Mouse (Mus musculus): ENCODE data around the gene Hjurp.
"Not testable (repeated sequence)": the region's sequence is repeated elsewhere in the genome, so short reads cannot be mapped to it uniquely, and the experiment has no call there.

Hjurp gene

DNA sequence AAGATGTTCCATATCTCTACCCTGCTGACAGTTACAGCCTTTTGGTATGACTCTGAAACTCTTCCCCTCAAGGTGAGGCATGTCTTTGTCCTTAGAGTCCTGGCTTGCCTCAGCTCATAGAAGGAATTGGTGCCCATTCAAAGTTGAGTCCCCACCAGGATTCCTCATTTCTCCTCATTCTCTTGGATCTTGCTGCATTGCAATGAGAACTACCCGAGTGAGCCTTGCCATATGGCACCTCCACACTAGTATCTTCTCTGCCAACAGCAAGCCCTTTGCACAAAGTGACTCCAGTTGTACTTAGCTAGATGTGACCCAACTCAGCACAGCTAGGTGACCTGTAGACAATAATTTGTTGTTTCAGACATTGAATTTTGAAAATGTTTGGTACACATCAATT, 53.8 kb downstream of the Hjurp start:
- in situ Hi-C loops (cut with MboI, MseI), result no loop called here

DNA sequence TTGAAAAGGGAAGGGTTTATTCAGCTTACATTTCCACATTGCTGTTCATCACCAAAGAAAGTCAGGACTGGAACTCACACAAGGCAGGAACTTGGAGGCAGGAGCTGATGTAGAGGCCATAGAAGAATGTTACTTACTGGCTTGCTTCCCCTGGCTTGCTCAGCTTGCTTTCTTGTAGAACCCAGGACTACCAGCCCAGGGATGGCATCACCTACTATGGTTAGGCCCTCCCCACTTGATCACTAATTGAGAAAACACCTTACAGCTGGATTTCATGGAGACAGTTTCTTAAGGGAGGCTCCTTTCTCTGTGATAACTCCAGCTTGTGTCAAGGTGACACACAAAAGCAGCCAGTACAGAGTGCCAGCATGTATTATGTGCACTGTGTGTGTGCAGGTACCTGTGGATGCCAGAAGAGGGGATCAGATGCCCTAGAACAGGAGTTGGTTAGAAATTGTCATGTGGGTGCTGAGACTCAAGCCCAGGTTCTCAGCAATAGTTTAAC, 54.4 kb downstream of the Hjurp start:
- in situ Hi-C loops (cut with MboI, MseI), result not testable (repeated sequence)

DNA sequence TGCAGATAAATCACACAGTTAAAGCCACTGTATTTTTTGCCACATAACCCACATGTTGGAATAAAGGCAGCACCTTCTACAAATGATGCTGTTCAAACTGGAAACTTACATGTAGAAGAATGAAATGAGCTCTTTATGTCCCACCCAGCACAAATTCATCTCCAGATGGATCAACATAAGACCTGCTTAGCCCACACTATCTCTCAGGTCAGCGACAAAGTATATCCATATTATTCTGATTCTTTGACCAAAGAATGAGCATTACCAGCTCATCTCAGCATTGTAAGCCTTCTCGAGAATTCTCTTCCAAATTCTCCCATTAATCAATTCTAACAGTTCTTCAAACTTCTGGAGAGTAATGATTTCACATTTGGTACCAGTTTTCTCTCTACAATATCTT, 55.2 kb downstream of the Hjurp start:
- in situ Hi-C loops (cut with MboI, MseI), result no loop called here

DNA sequence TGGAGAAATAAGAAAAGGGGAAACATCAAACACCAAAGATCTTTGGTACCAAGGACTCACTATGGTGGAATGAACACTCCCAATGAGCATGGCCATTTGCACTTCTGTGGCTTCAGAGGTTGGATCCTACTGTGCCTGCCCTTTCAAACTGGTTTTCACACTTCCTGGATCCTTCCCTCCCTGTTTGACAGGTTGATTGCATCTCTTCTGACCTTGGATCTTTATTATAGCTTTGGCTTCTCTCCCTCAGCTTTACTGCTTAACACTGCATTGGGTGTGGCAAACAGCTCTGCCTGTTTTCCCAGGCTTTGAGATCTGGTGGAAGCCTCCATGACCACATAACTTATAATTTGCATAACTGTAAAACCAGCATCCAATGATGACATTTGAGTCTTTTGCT, 57.1 kb downstream of the Hjurp start:
- in situ Hi-C loops (cut with MboI, MseI), result no loop called here

DNA sequence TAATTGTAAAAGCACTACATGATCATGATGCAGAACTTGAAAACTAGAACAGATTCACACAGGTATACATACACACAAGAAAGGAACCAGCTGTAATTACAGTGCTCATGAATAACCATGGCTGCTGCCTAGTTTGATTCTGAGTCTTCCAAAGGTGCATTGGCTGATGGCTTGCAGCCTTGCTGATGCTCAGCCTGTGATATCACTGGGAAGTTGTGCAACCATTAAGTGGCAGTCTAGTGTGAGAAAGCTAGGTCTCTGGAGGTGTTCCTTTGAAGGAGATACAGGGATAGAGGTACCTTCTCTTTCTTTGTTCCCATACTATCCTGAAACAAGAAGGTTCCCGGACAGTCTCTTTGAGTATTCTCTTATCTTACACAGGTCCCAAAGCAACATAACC, 58.4 kb downstream of the Hjurp start:
- in situ Hi-C loops (cut with MboI, MseI), result no loop called here

DNA sequence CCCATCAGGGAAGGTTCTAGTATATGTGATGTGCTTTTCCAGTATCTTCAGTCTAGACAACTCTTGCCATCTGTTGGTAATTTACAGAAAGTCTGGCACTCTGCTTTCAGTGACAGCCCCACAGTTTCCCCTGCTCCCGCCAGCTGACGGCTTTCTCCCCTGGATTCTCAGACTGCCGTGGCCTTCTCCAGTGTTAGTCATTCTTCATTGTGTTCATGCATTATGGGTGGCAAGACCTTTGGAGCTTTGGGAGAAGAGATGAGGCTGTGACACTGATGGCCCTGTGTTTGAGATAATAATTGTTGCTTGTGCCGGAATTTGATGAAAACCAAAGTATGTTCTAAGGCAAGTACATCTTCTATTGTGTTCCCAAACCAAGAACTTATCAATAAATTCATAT, 58.8 kb downstream of the Hjurp start:
- in situ Hi-C loops (cut with MboI, MseI), result no loop called here

DNA sequence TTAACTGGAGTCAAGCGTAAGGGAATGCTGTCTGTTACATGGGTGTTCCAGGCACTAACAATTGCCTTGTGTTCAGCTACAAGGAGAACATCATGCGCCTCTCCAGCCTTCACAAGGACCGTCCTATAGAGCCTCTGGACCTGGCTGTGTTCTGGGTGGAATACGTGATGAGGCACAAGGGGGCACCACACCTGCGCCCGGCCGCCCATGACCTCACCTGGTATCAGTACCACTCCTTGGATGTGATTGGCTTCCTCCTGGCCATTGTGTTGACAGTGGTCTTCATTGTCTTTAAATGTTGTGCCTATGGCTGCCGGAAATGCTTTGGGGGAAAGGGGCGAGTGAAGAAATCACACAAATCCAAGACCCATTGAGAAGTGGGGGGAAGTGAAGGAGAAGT, 59.4 kb downstream of the Hjurp start:
- in situ Hi-C loops (cut with MboI, MseI), result no loop called here

GRCm38 (mm10) chr1:88217576-88217975, 59.9 kb downstream of the Hjurp start:
- in situ Hi-C loops (cut with MboI, MseI), result no loop called here

GRCm38 (mm10) chr1:88217144-88217543, 60.3 kb downstream of the Hjurp start:
- in situ Hi-C loops (cut with MboI, MseI), result no loop called here

- in situ Hi-C loops (cut with MboI, MseI), result no loop called here
Measured at GRCm38 (mm10) chr1:88216551-88216950, 60.9 kb downstream of the Hjurp start.

DNA sequence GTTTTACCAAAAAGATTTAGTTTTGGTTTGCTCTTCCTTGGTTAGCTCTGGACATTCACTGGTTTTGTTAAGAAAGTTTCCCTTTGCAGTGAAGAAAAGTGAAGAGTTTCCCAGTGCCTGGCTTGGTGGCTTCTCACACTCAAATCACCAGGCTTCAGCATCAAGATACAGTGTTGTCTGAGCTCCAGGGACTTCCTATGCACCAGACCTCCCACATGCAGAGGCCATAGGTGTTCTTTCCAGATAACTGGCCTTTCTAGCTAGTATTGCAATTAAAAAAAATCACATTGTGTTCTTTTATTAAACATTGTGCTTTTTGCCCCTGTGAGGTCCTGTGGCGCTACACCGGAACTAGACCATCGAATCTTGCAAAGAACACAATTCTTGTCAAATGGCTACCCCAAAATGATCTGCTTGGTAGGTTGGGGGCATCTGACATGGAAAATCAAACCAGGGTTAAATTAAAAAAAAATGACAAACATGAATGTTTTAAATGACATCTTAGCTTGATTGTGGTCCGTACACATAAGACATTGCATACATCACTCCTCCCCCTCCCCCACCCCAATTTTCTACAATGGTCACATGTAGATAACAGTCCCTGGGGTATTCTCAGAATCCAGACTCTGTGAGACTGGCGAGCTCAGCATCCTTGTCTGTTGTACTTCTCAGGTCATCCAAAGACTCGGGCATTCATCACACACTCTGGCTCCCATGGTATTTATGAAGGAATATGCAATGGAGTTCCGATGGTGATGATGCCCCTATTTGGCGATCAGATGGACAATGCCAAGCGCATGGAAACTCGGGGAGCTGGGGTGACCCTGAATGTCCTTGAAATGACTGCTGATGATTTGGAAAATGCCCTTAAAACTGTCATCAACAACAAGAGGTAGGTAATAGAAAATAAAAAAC, 61.7 kb downstream of the Hjurp start:
- in situ Hi-C loops (cut with MboI, MseI), result no loop called here

DNA sequence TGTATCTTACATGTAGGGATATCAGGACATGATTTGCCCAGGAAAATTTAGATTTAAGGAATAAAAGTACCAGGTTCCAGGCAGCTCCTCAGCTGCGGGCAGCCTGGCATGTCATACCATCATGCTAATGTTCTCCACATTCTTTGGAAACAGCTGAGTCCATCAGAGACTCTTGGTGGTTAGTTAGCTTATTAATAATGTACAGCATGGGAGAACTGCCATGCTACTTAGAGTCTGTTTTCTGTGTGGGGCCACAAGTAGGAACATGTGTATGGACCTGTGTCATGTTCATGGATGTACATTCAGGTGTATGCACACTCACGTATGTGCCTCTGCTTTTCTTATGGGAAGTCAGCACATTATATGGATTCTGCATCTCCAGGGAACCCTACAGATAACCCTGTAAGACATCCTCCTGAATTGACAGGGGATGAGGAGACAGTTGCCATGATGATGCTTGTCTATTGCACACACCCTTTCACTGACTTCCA, 62.9 kb downstream of the Hjurp start:
- in situ Hi-C loops (cut with MboI, MseI), result no loop called here

- in situ Hi-C loops (cut with MboI, MseI), result no loop called here
Measured at GRCm38 (mm10) chr1:88213766-88214461, 63.5 kb downstream of the Hjurp start.

- in situ Hi-C loops (cut with MboI, MseI), result no loop called here
Measured at GRCm38 (mm10) chr1:88213061-88213460, 64.4 kb downstream of the Hjurp start.
